Mouse (Mus musculus) brain, embryonic 14.5 days (tissue): ENCODE data around the gene Gm7534.

Source experiments
- CTCF ChIP-seq: fragments of 200-500 bp; IDR thresholded peaks from 2 replicates; pipeline ENCODE4 v1.5.1; 2012; ENCODE audit warnings: inconsistent platforms, mild to moderate bottlenecking, moderate library complexity, borderline replicate concordance; ENCODE audit not compliant: insufficient read depth, insufficient read length; ENCODE audit errors: extremely low read depth
- POLR2A ChIP-seq: fragments of 200-500 bp; IDR thresholded peaks from 2 replicates; pipeline ENCODE4 v1.6.1; 2012; ENCODE audit warnings: mild to moderate bottlenecking, inconsistent platforms, borderline replicate concordance; ENCODE audit not compliant: poor library complexity, insufficient read depth, insufficient read length, severe bottlenecking; ENCODE audit errors: extremely low read depth

GRCm38 (mm10) chr4:134155961-134156465 is 46.8 kb downstream of the Gm7534 start:
- TF ChIP-seq CTCF (no peak), POLR2A (no peak)
